Mouse (Mus musculus): ENCODE results near the gene Slc29a1.

The Slc29a1 gene

DNA sequence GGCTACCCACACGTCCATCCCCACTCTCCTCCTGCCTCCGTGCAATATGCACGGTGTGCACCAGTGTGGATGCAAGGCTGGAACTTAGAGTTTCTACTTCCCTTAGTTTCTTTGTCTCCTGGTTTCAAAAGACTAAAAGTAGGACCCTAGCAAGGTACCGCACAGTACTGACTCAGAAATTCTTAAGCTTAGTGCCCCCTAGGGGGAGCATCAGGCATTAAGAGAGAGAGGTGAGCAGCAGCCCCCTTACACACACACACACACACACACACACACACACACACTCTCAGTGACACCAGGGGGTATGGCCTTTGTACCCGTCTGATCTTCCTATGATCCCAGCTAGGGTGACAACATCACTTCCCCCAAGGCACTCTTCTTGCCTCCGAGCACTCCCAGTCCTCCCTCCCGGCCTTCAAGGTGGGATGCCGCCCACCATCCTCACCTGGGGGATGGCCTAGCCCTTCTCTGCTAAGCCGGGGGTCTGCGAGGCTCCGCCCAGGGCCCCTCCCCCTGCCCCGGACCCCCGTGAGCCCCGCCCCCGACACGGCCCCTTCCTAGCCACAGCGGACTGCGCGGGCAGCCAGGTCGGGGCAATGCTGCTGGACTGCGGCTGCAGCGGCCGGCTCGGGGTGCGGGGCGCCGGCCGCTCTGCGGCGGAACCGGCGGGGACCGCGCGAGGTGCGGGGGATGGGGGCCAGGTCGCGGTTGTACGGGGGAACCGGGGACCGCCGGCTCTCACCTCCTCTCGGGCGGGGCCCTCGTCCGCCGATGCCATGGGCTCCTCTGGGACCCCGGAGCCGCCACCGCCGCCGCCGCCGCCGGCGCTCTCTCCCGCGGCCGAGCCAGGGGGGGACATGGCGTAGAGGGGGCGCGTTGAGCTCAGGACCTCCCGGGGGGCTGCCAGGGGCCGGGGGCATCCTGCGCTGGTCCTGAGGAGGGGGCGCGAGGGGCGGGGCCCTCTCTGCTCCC, 50.6 kb downstream of the Slc29a1 start:
- no peak for DNase-seq

DNA sequence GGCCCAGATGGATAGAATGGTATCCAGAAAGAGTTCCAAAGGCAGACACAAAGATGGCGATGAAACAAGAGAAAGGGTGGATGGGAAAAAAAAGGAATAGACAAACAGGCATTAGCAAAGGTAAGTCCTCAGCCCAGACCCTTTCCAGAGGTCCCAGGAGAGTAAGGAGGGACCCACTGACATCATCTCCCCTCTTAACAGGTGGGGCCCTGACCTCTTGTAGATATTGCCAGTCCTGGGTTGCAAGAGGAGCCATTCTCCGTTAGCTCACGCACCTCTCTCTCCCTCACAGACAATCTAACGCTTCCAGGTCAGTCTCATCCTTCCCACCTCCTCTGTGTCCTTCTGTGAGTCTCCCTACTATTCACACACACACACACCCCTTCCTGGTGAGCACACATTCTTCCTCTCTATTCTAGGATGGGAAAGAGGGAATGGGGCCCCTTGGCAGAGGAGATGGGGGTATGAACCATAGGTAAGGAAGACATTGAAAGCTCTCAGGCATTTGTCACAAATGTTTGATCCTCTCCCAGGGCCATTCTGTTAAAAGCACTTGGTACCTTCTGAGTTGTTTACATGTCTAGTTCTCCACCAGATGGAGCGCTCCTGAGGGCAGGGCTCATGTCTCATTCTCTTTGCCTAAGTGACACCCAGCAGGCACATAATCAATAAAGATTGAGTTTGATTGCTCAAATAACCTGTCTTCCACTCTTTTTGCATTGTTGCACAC, 51.8 kb downstream of the Slc29a1 start:
- no peak for DNase-seq

DNA sequence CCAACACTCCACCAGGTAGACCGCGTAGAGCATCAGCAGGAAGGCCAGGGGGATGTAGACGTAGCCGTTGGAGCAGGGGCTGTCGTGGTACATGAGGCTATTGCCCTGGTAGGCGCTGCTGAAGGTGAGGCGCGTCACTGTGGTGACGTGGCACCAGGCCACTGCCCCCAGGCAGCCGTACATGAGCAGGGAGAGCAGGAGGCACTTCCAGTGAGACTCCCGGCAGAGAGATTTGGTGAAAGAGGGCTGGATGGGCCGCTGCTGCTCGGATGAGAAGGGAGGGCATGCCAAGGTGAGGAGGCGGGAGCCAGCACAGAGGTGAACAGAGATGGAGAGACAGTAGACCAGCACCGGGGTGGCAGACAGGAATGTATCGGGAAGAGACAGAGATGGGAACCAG, 52.5 kb downstream of the Slc29a1 start:
- no peak for DNase-seq

DNA sequence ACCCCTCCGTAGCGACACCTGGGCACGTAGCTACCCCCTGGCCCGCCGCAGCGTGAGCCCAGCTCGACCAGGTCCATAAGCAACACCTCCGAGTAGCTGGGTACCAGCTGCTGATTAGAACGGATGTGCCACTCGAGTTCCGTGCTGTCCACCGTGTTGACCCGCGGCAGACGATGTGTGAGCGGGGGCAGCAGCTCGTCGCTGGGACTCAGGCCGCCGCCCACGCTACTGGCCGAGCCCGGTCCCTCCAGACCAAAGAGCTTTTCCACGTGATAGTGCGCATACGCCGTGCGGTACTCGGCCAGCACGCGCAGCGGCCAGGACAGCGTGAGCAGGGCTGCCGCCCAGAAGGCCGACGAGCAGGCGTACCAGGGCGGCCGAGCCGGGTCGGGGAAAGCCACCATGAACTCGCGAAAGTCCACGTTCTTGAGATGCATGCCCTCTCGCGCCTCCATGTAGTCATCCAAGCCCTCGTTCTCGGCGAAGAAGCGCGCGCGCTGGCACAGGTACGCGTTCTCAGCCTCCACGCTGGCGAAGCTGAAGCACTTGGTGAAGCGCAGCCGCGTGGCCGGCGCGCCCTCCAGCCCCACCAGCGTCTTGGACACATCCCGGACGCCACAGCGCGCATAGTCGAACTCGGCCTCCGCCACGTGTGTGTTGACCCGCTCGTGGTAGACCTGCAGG, 54.0 kb downstream of the Slc29a1 start:
- no peak for DNase-seq

DNA sequence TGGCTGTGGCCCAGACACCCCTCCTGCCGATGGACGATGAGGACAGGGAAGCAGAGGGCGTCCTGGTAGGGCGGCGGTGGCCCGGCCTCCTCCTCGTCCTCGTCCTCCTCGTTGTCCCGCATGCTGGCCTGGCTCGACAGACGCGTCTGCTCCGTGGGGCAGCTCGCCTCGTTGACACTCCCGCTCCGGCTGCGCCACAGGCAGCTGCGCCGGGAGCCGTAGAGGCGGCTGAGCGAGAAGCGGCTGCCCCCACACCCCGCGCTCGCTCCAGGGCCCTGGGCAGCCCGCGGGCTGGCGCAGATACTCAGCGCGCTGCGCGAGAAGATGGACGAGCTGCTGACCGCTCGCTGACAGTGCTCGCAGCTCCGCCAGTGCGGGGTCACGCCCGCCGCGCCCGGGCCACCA, 54.5 kb downstream of the Slc29a1 start:
- no peak for DNase-seq

DNA sequence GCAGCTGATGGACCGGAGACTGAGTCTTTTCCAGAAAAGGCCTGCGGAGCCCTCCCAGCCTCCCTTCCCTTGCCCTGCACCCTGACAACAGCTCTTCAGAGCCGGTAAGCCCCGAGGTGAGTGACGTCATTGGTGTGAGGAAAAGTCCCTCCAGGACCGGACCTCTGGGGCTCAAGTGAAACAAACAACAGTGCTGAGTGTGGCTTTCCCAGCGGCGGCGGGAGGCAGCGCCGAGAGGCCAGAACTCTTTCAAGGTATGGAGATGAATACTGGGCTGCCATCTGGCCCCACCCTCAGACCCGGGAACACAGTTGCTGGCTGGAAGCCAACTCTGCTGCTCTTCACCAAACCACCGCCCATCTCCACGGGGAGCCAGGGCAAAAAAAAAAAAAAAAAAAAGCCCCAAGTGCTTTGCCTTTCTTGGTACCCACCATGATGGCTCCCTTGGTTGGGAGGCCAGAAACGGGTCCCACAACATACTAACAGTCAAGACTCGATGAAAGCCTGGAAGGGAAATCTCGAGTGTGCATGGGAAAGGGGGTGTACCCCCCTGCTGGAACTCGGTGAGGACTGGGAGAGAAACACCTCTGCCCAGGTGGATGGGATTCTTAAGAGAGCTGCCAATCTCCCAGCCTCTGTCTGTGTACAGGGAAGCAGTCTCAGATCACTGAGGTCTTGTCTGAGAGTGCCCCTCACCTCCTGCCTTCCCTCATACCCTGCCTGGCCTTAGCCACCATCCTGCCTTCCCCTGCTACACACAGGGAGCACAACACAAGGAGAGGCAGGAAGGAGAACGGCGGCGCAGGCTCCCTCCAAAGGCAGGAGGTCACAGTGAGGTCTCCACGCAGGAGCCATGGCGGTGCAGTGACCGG, 55.2 kb downstream of the Slc29a1 start:
- DNase-seq = no peak

DNA sequence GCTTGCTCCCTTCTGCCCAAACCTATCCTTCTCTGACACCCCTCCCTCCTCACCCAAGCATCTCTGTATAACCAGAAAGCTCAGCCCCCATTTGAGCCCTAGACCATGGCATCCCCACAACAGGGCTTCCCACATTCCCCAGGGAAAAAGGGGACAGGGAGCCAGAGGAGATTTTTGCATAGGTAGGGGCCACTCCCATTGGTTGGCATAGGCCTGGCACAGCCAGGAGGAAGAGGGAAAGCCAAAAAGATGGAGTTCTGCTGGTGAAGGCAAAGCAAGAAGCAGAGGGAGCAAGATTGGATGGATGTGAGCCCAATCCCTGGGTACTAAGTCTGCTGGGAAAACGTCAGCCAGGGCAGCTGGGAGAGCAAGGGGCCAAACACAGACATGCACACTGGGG, 56.3 kb downstream of the Slc29a1 start:
- no peak for DNase-seq

DNA sequence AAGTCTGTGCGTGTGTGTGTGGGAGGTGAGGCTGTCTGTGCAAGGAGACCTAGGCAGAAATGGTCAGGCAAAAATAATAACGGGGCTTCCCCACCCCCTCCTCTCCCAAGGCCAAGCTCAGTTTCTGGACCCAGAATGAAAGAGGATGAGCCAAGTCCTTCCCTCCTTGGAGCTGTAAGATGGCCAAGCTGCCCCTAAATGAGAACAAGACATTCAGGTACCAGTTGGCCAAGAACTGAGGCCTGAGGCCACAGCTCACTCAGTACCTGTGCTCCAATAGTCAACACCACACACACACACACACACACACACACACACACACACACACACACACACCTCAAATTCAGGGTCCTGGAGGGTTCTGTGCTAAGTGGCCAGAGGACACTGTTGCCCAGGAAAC, 56.7 kb downstream of the Slc29a1 start:
- no peak for DNase-seq

DNA sequence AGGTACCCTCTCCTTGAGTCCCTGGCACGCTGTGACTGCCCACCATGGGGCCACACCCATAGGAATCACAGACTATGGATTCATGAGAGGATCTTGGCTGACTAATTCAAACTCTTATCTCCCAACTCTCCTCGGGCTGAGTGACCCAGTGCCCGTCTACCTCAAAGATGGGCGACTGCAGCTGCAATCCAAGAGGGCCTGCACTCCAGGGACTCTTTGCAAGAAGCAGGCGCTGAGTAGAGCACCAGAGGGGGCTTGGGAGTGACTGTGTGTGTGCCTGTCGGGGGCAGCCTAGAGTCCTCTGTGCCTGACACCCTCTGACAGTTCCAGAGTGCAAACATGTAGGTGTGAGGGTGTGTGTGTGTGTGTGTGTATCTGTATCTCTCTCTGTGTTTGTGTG, 57.3 kb downstream of the Slc29a1 start:
- DNase-seq = no peak

DNA sequence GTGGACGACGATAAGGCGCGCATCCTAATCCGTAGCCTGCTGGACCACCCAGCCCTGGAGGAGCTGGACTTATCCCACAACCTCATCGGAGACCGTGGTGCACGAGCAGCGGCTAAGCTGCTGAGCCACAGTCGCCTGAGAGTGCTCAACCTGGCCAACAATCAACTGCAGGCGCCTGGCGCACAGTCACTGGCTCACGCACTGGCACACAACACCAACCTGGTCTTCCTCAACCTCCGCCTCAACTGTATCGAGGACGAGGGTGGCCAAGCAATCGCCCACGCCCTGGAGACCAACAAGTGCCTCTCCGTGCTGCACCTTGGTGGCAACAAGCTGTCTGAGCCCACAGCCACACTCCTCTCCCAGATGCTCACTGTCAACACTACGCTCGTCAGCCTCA, 59.7 kb downstream of the Slc29a1 start:
- no peak for DNase-seq

DNA sequence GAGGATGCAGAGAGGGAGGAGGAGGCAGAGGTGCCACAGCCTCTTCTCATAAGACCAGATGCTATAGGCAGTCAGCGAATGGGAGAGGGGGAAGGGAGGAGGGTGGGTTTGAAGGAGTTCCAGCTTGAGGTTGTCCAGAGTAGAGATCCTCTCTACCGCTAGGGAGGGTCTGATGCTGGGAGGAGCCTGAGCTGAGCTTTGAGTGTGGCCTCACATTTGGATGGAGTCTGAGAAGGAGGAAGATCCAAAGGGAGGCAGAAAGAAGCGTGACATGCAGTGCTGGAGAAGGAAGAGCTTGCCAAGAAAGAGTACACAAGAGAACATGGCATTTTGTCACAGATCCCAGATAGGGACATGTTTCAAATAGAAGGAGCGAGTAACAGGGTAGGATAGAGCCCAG, 61.0 kb downstream of the Slc29a1 start:
- no peak for DNase-seq

DNA sequence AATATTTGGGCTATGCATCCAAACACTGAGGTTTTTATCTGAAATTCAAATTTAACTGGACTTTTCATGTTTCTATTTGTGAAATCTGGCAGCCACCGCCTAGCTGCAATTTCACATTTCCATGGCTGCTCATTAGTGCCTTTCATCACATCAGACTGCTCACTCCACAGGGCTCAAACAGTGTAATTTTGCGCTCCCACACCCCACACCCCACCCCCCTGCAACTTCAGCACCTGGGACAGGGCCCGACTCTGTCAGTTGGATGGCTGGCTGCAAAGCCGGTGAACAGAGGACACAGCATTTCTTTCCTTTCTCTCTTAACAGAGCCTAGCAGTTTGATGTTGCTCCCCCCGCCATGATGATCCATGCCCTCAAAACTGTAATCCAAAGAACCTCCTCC, 63.1 kb downstream of the Slc29a1 start:
- peak in 1 of 2 experiments; percentile 56 for DNase-seq
